Mouse (Mus musculus) MEL (cell line): Measurements from ENCODE around the gene Fxyd7. TPM values are rescaled to one million over a fixed set of nuclear protein-coding genes. Genes with fewer than 3 reads are reported as not detected.
A peak's percentile ranks its signal among the peaks of the same experiment; 100 is the strongest.

ENCODE experiments used
- DNase-seq: peaks from one replicate; pipeline ENCODE4 v3.0.0; 2011; ENCODE audit warnings: low read depth, low spot score
- H3K27ac ChIP-seq: 2 replicates; pipeline ENCODE4 v1.5.1; 2012; ENCODE audit warnings: low read depth, mild to moderate bottlenecking, control low read depth, low read length, moderate library complexity; ENCODE audit not compliant: control insufficient read depth
- H3K27me3 ChIP-seq, 2 experiments: fragments of 150-350 bp in 1 of 2; sonication (generic) in 1 of 2; 2 replicates each; pipeline ENCODE4 v1.6.1; 2012; ENCODE audit warnings: low read length in 2 of 2, mild to moderate bottlenecking in 2 of 2, improper control_type of control experiment in 1 of 2, moderate library complexity in 1 of 2; ENCODE audit not compliant: insufficient read depth in 2 of 2, control insufficient read depth in 1 of 2
- H3K36me3 ChIP-seq, 2 experiments: 2 replicates each; pipeline ENCODE4 v1.6.1; 2012 to 2014; ENCODE audit warnings: low read length in 2 of 2, improper control_type of control experiment in 1 of 2, inconsistent platforms in 1 of 2, mild to moderate bottlenecking in 1 of 2; ENCODE audit not compliant: insufficient read depth in 2 of 2, control insufficient read depth in 1 of 2
- H3K4me1 ChIP-seq, 2 experiments: fragments of 150-350 bp in 1 of 2; sonication (generic) in 1 of 2; 2 replicates each; pipeline ENCODE4 v1.6.1; 2012; ENCODE audit warnings: low read length in 2 of 2, improper control_type of control experiment in 1 of 2, mild to moderate bottlenecking in 1 of 2; ENCODE audit not compliant: insufficient read depth in 2 of 2, control insufficient read depth in 1 of 2
- H3K4me3 ChIP-seq, 2 experiments: fragments of 150-350 bp in 1 of 2; sonication (generic) in 1 of 2; 2 replicates each; pipeline ENCODE4 v1.5.1; 2012; ENCODE audit warnings: low read depth in 2 of 2, low read length in 2 of 2, mild to moderate bottlenecking in 2 of 2, moderate library complexity in 2 of 2, control low read depth in 1 of 2, improper control_type of control experiment in 1 of 2; ENCODE audit not compliant: control insufficient read depth in 1 of 2, insufficient read depth in 1 of 2
- H3K79me2 ChIP-seq: 2 replicates; pipeline ENCODE4 v1.6.1; 2012; ENCODE audit warnings: mild to moderate bottlenecking, low read length, moderate library complexity; ENCODE audit not compliant: control insufficient read depth, poor library complexity, insufficient read depth
- H3K9ac ChIP-seq: 2 replicates; pipeline ENCODE4 v1.6.1; 2012; ENCODE audit warnings: low read depth, mild to moderate bottlenecking, control low read depth, low read length, moderate library complexity; ENCODE audit not compliant: control insufficient read depth, poor library complexity, severe bottlenecking
- H3K9me3 ChIP-seq: fragments of 150-350 bp; sonication (generic); replicated peaks from 2 replicates; pipeline ENCODE4 v1.6.1; 2012; ENCODE audit warnings: mild to moderate bottlenecking, low read length, improper control_type of control experiment, moderate library complexity; ENCODE audit not compliant: insufficient read depth
- BHLHE40 ChIP-seq: IDR thresholded peaks from 2 replicates; pipeline ENCODE4 v1.6.1; 2012; ENCODE audit warnings: low read depth, mild to moderate bottlenecking, inconsistent platforms, low read length, improper control_type of control experiment, borderline replicate concordance
- CHD1 ChIP-seq: IDR thresholded peaks from 2 replicates; pipeline ENCODE4 v1.6.1; 2012; ENCODE audit warnings: low read depth, mild to moderate bottlenecking, inconsistent platforms, low read length, improper control_type of control experiment
- CHD2 ChIP-seq: IDR thresholded peaks from 2 replicates; pipeline ENCODE4 v1.6.1; 2011; ENCODE audit warnings: low read length, improper control_type of control experiment
- CTCF ChIP-seq, 3 experiments: IDR thresholded peaks in 2 of 3; conservative IDR thresholded peaks in 1 of 3; 2 replicates each; pipeline ENCODE4 v1.5.1; 2011 to 2012; ENCODE audit warnings: low read length in 3 of 3, low read depth in 2 of 3, mild to moderate bottlenecking in 2 of 3, improper control_type of control experiment in 1 of 3, inconsistent platforms in 1 of 3, mixed read lengths in 1 of 3, moderate library complexity in 1 of 3; ENCODE audit not compliant: control insufficient read depth in 1 of 3, insufficient read depth in 1 of 3, poor library complexity in 1 of 3, severe bottlenecking in 1 of 3
- E2F4 ChIP-seq: IDR thresholded peaks from 2 replicates; pipeline ENCODE4 v1.6.1; 2011; ENCODE audit warnings: low read depth, low read length, improper control_type of control experiment, borderline replicate concordance
- GABPA ChIP-seq: IDR thresholded peaks from 2 replicates; pipeline ENCODE4 v1.6.1; 2012; ENCODE audit warnings: low read depth, mild to moderate bottlenecking, inconsistent platforms, low read length, improper control_type of control experiment, moderate library complexity
- GATA1 ChIP-seq: IDR thresholded peaks from 2 replicates; pipeline ENCODE4 v1.6.1; 2011; ENCODE audit warnings: low read depth, low read length, improper control_type of control experiment
- JUND ChIP-seq: IDR thresholded peaks from 2 replicates; pipeline ENCODE4 v1.6.1; 2011; ENCODE audit warnings: low read depth, mild to moderate bottlenecking, improper control_type of control experiment, low read length
- MAX ChIP-seq: IDR thresholded peaks from 2 replicates; pipeline ENCODE4 v1.6.1; 2011; ENCODE audit warnings: low read length, improper control_type of control experiment
- MAZ ChIP-seq: IDR thresholded peaks from 2 replicates; pipeline ENCODE4 v1.6.1; 2012; ENCODE audit warnings: low read depth, mild to moderate bottlenecking, inconsistent platforms, low read length, improper control_type of control experiment
- MEF2A ChIP-seq: IDR thresholded peaks from 2 replicates; pipeline ENCODE4 v1.6.1; 2014; ENCODE audit warnings: low read depth, mild to moderate bottlenecking, inconsistent platforms, low read length, improper control_type of control experiment; ENCODE audit not compliant: poor library complexity, insufficient replicate concordance, severe bottlenecking; ENCODE audit errors: extremely low read depth
- MXI1 ChIP-seq: IDR thresholded peaks from 2 replicates; pipeline ENCODE4 v1.6.1; 2011; ENCODE audit warnings: mild to moderate bottlenecking, low read depth, low read length, improper control_type of control experiment
- NELFE ChIP-seq: IDR thresholded peaks from 2 replicates; pipeline ENCODE4 v1.6.1; 2011; ENCODE audit warnings: low read depth, low read length, improper control_type of control experiment
- POLR2A ChIP-seq, 2 experiments: IDR thresholded peaks; 2 replicates each; pipeline ENCODE4 v1.6.1; 2011 to 2012; ENCODE audit warnings: low read length in 2 of 2, mild to moderate bottlenecking in 2 of 2, control low read depth in 1 of 2, improper control_type of control experiment in 1 of 2, low read depth in 1 of 2, moderate library complexity in 1 of 2; ENCODE audit not compliant: control insufficient read depth in 1 of 2, insufficient read depth in 1 of 2, poor library complexity in 1 of 2
- POLR2AphosphoS2 ChIP-seq: IDR thresholded peaks from 2 replicates; pipeline ENCODE4 v1.6.1; 2011; ENCODE audit warnings: low read length, improper control_type of control experiment
- RAD21 ChIP-seq: IDR thresholded peaks from 2 replicates; pipeline ENCODE4 v1.6.1; 2011; ENCODE audit warnings: mild to moderate bottlenecking, low read depth, low read length, improper control_type of control experiment
- RCOR1 ChIP-seq: IDR thresholded peaks from 2 replicates; pipeline ENCODE4 v1.6.1; 2012; ENCODE audit warnings: low read depth, mild to moderate bottlenecking, inconsistent platforms, low read length, improper control_type of control experiment
- SIN3A ChIP-seq: IDR thresholded peaks from 2 replicates; pipeline ENCODE4 v1.6.1; 2012; ENCODE audit warnings: low read length, improper control_type of control experiment, inconsistent platforms
- SMC3 ChIP-seq: IDR thresholded peaks from 2 replicates; pipeline ENCODE4 v1.6.1; 2011; ENCODE audit warnings: low read depth, low read length, improper control_type of control experiment
- TAL1 ChIP-seq: IDR thresholded peaks from 2 replicates; pipeline ENCODE4 v1.6.1; 2012; ENCODE audit warnings: mild to moderate bottlenecking, inconsistent platforms, low read length, moderate library complexity, mixed read lengths
- USF1 ChIP-seq: IDR thresholded peaks from 2 replicates; pipeline ENCODE4 v1.6.1; 2014; ENCODE audit warnings: low read depth, mild to moderate bottlenecking, inconsistent platforms, low read length, improper control_type of control experiment, moderate library complexity
- ZC3H11A ChIP-seq: IDR thresholded peaks from 2 replicates; pipeline ENCODE4 v1.6.1; 2012; ENCODE audit warnings: low read depth, mild to moderate bottlenecking, inconsistent platforms, low read length, improper control_type of control experiment
- ZMIZ1 ChIP-seq: IDR thresholded peaks from 2 replicates; pipeline ENCODE4 v1.6.1; 2012; ENCODE audit warnings: low read depth, mild to moderate bottlenecking, inconsistent platforms, low read length, improper control_type of control experiment, moderate library complexity
- polyA plus RNA-seq, 2 experiments: library from polyadenylated mRNA; stranded (reverse) in 1 of 2; unstranded in 1 of 2; fragments of >175 nt in 1 of 2; fragments of >200 nt in 1 of 2; gene quantifications; 2 replicates each; pipeline versions ENCODE4 v1.2.1 to v1.2.4; 2012; ENCODE audit warnings: low replicate concordance in 2 of 2, low read depth in 1 of 2; ENCODE audit not compliant: insufficient read length in 2 of 2, insufficient read depth in 1 of 2, missing spikeins in 1 of 2
- total RNA-seq: library from RNA; depleted of rRNA; stranded (reverse); fragments of 300-350 nt; gene quantifications from 2 replicates; pipeline ENCODE4 v1.2.3, GENCODE M21; 2012

The Fxyd7 gene
- total and polyA plus RNA-seq, 3 experiments = 0.11 TPM; not detected in 2

DNA sequence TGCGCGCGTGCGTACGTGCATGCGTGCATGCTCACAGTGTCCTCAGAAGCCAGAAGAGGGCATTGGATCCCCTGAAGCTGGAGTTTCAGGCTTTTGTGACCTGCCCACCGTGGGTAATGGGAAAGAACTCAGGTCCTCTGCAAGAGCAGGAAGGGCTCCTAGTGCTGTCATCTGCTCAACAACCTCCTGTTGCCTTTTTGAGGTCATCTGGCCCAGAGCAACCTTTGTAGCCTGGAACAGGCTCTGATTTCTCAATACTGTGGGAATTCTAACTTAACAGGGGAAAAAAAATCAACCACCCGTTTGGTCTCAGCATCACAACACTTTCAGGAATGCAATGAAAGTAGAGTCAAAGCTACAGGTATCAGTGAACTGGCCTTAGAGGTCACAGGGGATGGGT lies 28.4 kb upstream of the Fxyd7 start:
- DNase-seq = no peak
- Histone ChIP-seq H3K4me3 (no peak overlapping the region), H3K4me1 (no peaks in the 10 kb centered on the region), H3K9ac (no peak overlapping the region), H3K27me3 (peaks cover 3 to 9% of the 10 kb centered on the region in 2 experiments; a peak in 3 of 4 replicates), H3K9me3 (no peaks in the 10 kb centered on the region), H3K27ac (no peak overlapping the region)
- TF ChIP-seq MAZ = no peak
- TF ChIP-seq TAL1 = no peak
- no peak for TF ChIP-seq GABPA
- TF ChIP-seq POLR2AphosphoS2 = no peak
- TF ChIP-seq NELFE = no peak
- TF ChIP-seq RAD21 = no peak
- TF ChIP-seq CHD1 = no peak
- no peak for TF ChIP-seq GATA1
- no peak for TF ChIP-seq JUND
- no peak for TF ChIP-seq CTCF (IDR thresholded peaks at IDR 0.05 in 2 of 3, conservative IDR thresholded peaks at IDR 0.05 in 1 of 3; ENCODE audit: control insufficient read depth in 1 of 3, insufficient read depth in 1 of 3, low read depth in 2 of 3, low read length in 3 of 3, poor library complexity in 1 of 3, severe bottlenecking in 1 of 3)
- no peak for TF ChIP-seq E2F4
- no peak for TF ChIP-seq SMC3
- no peak for TF ChIP-seq BHLHE40
- no peak for TF ChIP-seq MAX
- no peak for TF ChIP-seq MXI1
- no peak for TF ChIP-seq CHD2
- TF ChIP-seq USF1 = no peak
- no peak for TF ChIP-seq RCOR1
- TF ChIP-seq, all 39 proteins: peak for 0
- Histone ChIP-seq H3K79me2 (no peaks in the 10 kb centered on the region), H3K36me3 (no peaks in the 10 kb centered on the region)

DNA sequence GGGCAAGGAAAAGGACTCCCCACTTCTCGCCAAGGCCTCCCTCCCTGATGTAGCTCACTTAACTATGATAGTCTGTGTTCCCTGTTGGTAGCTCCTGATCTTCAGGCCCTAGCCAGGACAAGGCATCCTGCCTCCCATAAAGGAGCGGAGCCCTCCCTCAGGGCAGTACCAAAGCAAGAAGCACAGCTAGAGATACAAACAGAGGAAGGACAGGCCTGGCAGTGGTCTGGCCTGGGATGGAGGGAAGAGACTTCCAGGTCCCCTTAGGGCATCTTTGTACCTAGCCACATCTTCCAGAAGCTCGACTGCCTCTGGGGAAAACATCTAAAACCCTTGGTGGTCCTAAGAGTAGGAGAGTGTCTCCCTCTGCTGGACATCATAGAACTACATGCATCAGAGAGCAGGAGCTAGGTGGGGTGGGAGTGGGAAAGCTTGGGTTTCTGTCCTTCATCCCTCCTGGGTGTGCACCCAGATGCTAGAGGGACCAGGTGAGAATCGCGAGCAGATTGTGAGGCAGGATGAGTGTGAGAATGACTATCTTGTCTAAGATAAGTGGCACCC lies 26.7 kb upstream of the Fxyd7 start:
- H3K27ac ChIP-seq = no peak overlapping the region
- no peak overlapping the region for H3K9ac ChIP-seq
- DNase-seq = peak; percentile 48
- peaks cover 3 to 9% of the 10 kb centered on the region in 2 experiments; a peak in 3 of 4 replicates for H3K27me3 ChIP-seq
- no peaks in the 10 kb centered on the region for H3K36me3 ChIP-seq
- no peak overlapping the region for H3K4me3 ChIP-seq
- no peaks in the 10 kb centered on the region for H3K79me2 ChIP-seq
- TF ChIP-seq SMC3 = peak; percentile 50
- no peak for TF ChIP-seq TAL1
- TF ChIP-seq MAX = no peak
- no peak for TF ChIP-seq POLR2A (IDR thresholded peaks at IDR 0.05; ENCODE audit: control insufficient read depth in 1 of 2, insufficient read depth in 1 of 2, low read depth in 1 of 2, low read length in 2 of 2, poor library complexity in 1 of 2)
- no peak for TF ChIP-seq CHD1
- TF ChIP-seq RAD21 = peak; percentile 64
- peak; percentile 43 for TF ChIP-seq ZC3H11A
- TF ChIP-seq SIN3A = no peak
- TF ChIP-seq MEF2A = no peak
- TF ChIP-seq ZMIZ1 = no peak
- TF ChIP-seq GABPA = no peak
- TF ChIP-seq CTCF (IDR thresholded peaks at IDR 0.05 in 2 of 3, conservative IDR thresholded peaks at IDR 0.05 in 1 of 3; ENCODE audit: control insufficient read depth in 1 of 3, insufficient read depth in 1 of 3, low read depth in 2 of 3, low read length in 3 of 3, poor library complexity in 1 of 3, severe bottlenecking in 1 of 3) = peak; percentile 47 to 70 (median 54)
- no peaks in the 10 kb centered on the region for H3K4me1 ChIP-seq
- no peaks in the 10 kb centered on the region for H3K9me3 ChIP-seq
